In genomic region chr5:92498661-92499060, GRCm38 (mm10) we compare ENCODE assay signal across 8 mouse cellular contexts. TPM values are rescaled to one million over a fixed set of nuclear protein-coding genes. Genes with fewer than 3 reads are reported as not detected.
DNase-seq lines count a peak whose midpoint lies in the region; ATAC-seq and TF ChIP-seq lines count a peak whose summit lies in the region.

No protein-coding gene starts in this region.

- H3K9me3 ChIP-seq in intestine, postnatal 0 days (ENCODE audit: control insufficient read depth): no peaks in the 10 kb centered on the region

- ATAC-seq in intestine, postnatal 0 days: no peak; the same call in 1 of the 2 replicates

- no peak for TF ChIP-seq CTCF in intestine, postnatal 0 days (IDR thresholded peaks at IDR 0.05; ENCODE audit: low read depth)

- no peak overlapping the region for H3K4me2 ChIP-seq in intestine, postnatal 0 days (replicated peaks; ENCODE audit: low read depth)

- H3K4me3 ChIP-seq in brown adipose tissue, adult 24 weeks (ENCODE audit: insufficient read depth, low read depth, low read length): no peak overlapping the region
- H3K4me3 ChIP-seq in intestine, postnatal 0 days (ENCODE audit: low read depth, low read length): no peak overlapping the region

- WGBS in intestine, postnatal 0 days: 55% methylated on average over 5 of the region's 5 CpGs

- peak; percentile 37 for DNase-seq in kidney, adult 11 months
- no peak for DNase-seq in kidney, adult 18-20 months
- peak; percentile 36 for DNase-seq in gastrocnemius, postnatal 10 days
- peak; percentile 52 for DNase-seq in lung, postnatal 36 days
- DNase-seq in spleen, postnatal 36 days (ENCODE audit: low spot score in 2 of 2): no peak
- no peak for DNase-seq in natural killer cell, adult 2 months (ENCODE audit: low spot score in 2 of 2)

- H3K4me1 ChIP-seq in brown adipose tissue, adult 24 weeks (ENCODE audit: control insufficient read depth, insufficient read depth, insufficient read length, low read length): peaks cover 36% of the 10 kb centered on the region
- peaks cover 4% of the 10 kb centered on the region; the same call in 1 of the 2 replicates for H3K4me1 ChIP-seq in intestine, postnatal 0 days (replicated peaks; ENCODE audit: control insufficient read depth, insufficient read depth, low read length)

- no peaks in the 10 kb centered on the region for H3K27me3 ChIP-seq in intestine, postnatal 0 days (replicated peaks; ENCODE audit: control insufficient read depth, insufficient read depth, low read length)

- H3K9ac ChIP-seq in intestine, postnatal 0 days (ENCODE audit: low read depth, low read length): no peak overlapping the region

- peak overlapping the region; percentile 64 for H3K27ac ChIP-seq in brown adipose tissue, adult 24 weeks (replicated peaks; ENCODE audit: low read depth, low read length)
- 0 out of 2 replicates have a peak overlapping the region, but pooled peaks have one; percentile 1 for H3K27ac ChIP-seq in intestine, postnatal 0 days (ENCODE audit: low read depth, low read length)

- H3K36me3 ChIP-seq in intestine, postnatal 0 days (ENCODE audit: control insufficient read depth, insufficient read depth): no peaks in the 10 kb centered on the region

RNA-seq across cellular contexts. Expression of gene Scarb2, which starts 8.0 kb away (rescaled TPM):
- polyA plus RNA-seq in brown adipose tissue, adult 24 weeks (2012; ENCODE audit: insufficient read depth, insufficient read length, missing spikeins): 50.9 and 52.2 TPM in 2 replicates
- total RNA-seq in gastrocnemius, postnatal 10 days (2021): 10 to 100 TPM; 94.3 to 96.4 TPM
- polyA plus RNA-seq in intestine, postnatal 0 days (2015; fragmentation: Nextera tagmentation; extraction: Ambion mirVana): 18.0 and 19.7 TPM in 2 replicates

RNA-seq across cellular contexts. Expression of gene Fam47e, which starts 56.2 kb away (rescaled TPM):
- not detected in 2 replicates for polyA plus RNA-seq in brown adipose tissue, adult 24 weeks (2012; ENCODE audit: insufficient read depth, insufficient read length, missing spikeins)
- not detected for total RNA-seq in gastrocnemius, postnatal 10 days (2021)
- not detected in 2 replicates for polyA plus RNA-seq in intestine, postnatal 0 days (2015; fragmentation: Nextera tagmentation; extraction: Ambion mirVana)

Comparison
In these comparisons a context has a peak if more than half of its experiments do, and no peak if none do; other contexts are left out.
1. DNase-seq: peak in kidney, adult 11 months (single experiment), gastrocnemius, postnatal 10 days (single experiment) and lung, postnatal 36 days (single experiment); none in kidney, adult 18-20 months (single experiment), spleen, postnatal 36 days (0 of 2) and natural killer cell, adult 2 months (0 of 2).